Mouse (Mus musculus): Measurements from ENCODE around the gene Papss1. TPM values are rescaled to one million over a fixed set of nuclear protein-coding genes. Genes with fewer than 3 reads are reported as not detected.

The Papss1 gene
- 93.7 and 98.1 TPM in 2 replicates for polyA plus RNA-seq (2014; fragmentation: Nextera tagmentation; extraction: Ambion mirVana)

GRCm38 (mm10) chr3:131564430-131565256, at the start of gene Papss1:
Gene Papss1 (plus strand): TSS chr3:131564768.
- peak; percentile 100 for DNase-seq (ENCODE audit: low spot score)
- peaks cover 9% of the 10 kb centered on the region for H3K4me1 ChIP-seq (ENCODE audit: control insufficient read depth, insufficient read depth, low read length)
- peak within 1 kb of the TSS; percentile 45 for H3K4me2 ChIP-seq (ENCODE audit: low read depth)
- H3K9ac ChIP-seq (ENCODE audit: low read length), result peak within 1 kb of the TSS; percentile 83
- no peaks in the 10 kb centered on the region for H3K36me3 ChIP-seq (ENCODE audit: control insufficient read depth, insufficient read depth, low read length)
- under 1% methylated on average over 73 of the region's 73 CpGs for WGBS
- no peaks in the 10 kb centered on the region for H3K27me3 ChIP-seq (ENCODE audit: control insufficient read depth, insufficient read depth, low read length)
- H3K27ac ChIP-seq (ENCODE audit: low read depth, low read length), result peak within 1 kb of the TSS; percentile 91
- peak; percentile 99 for ATAC-seq (ENCODE audit: insufficient read depth, low FRiP score, low TSS enrichment)
- no peaks in the 10 kb centered on the region for H3K9me3 ChIP-seq (ENCODE audit: control insufficient read depth, low read length)
- peak within 1 kb of the TSS; percentile 74 for H3K4me3 ChIP-seq (ENCODE audit: low read depth, low read length)

GRCm38 (mm10) chr3:131516332-131516999, 48.1 kb upstream of the Papss1 start:
- DNase-seq (ENCODE audit: low spot score) (no peak), ATAC-seq (ENCODE audit: insufficient read depth, low FRiP score, low TSS enrichment) (no peak)
- 90% methylated on average over 7 of the region's 7 CpGs for WGBS
- H3K4me3 ChIP-seq (ENCODE audit: low read depth, low read length), result no peak overlapping the region
- 0 out of 2 replicates have a peak, but pooled peaks cover 2% of the 10 kb centered on the region for H3K27me3 ChIP-seq (ENCODE audit: control insufficient read depth, insufficient read depth, low read length)
- no peak overlapping the region for H3K9ac ChIP-seq (ENCODE audit: low read length)
- no peaks in the 10 kb centered on the region for H3K4me1 ChIP-seq (ENCODE audit: control insufficient read depth, insufficient read depth, low read length)
- H3K36me3 ChIP-seq (ENCODE audit: control insufficient read depth, insufficient read depth, low read length), result no peaks in the 10 kb centered on the region
- no peak overlapping the region for H3K4me2 ChIP-seq (ENCODE audit: low read depth)
- H3K27ac ChIP-seq (ENCODE audit: low read depth, low read length), result no peak overlapping the region
- H3K9me3 ChIP-seq (ENCODE audit: control insufficient read depth, low read length), result no peaks in the 10 kb centered on the region

DNA sequence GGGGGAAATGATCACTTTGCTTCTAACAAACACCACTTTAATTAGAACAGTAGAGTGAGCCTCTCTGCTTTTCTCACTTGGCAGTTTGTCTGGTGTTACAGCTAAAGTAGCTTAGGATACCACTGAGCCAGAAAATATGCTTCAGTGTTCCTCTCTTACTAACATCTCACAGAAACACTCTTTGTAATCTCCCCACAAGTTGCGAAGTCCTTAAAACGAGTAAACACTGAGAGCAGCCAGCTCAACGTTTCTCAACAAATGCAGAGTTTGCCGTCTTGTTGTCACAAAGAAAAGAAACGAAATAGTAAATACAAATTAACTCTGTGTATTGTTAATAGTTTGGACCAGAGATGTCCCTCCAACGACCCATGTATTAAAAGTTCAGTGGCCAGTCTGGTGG, 46.8 kb upstream of the Papss1 start:
- no peak for ATAC-seq (ENCODE audit: insufficient read depth, low FRiP score, low TSS enrichment)
- H3K9me3 ChIP-seq (ENCODE audit: control insufficient read depth, low read length), result no peaks in the 10 kb centered on the region
- H3K4me2 ChIP-seq (ENCODE audit: low read depth), result no peak overlapping the region
- H3K4me3 ChIP-seq (ENCODE audit: low read depth, low read length), result no peak overlapping the region
- H3K27ac ChIP-seq (ENCODE audit: low read depth, low read length), result no peak overlapping the region
- H3K9ac ChIP-seq (ENCODE audit: low read length), result no peak overlapping the region
- no peaks in the 10 kb centered on the region for H3K36me3 ChIP-seq (ENCODE audit: control insufficient read depth, insufficient read depth, low read length)
- 84% methylated on average over 6 of the region's 6 CpGs for WGBS
- no peak for DNase-seq (ENCODE audit: low spot score)
- H3K27me3 ChIP-seq (ENCODE audit: control insufficient read depth, insufficient read depth, low read length), result 0 out of 2 replicates have a peak, but pooled peaks cover 2% of the 10 kb centered on the region
- H3K4me1 ChIP-seq (ENCODE audit: control insufficient read depth, insufficient read depth, low read length), result no peaks in the 10 kb centered on the region

- no peak for DNase-seq (ENCODE audit: low spot score)
- no peak overlapping the region for H3K4me3 ChIP-seq (ENCODE audit: low read depth, low read length)
- no peaks in the 10 kb centered on the region for H3K4me1 ChIP-seq (ENCODE audit: control insufficient read depth, insufficient read depth, low read length)
- H3K4me2 ChIP-seq (ENCODE audit: low read depth), result no peak overlapping the region
- no peak overlapping the region for H3K9ac ChIP-seq (ENCODE audit: low read length)
- no peak for ATAC-seq (ENCODE audit: insufficient read depth, low FRiP score, low TSS enrichment)
- H3K9me3 ChIP-seq (ENCODE audit: control insufficient read depth, low read length), result no peaks in the 10 kb centered on the region
- 69% methylated on average over 4 of the region's 4 CpGs for WGBS
- H3K27me3 ChIP-seq (ENCODE audit: control insufficient read depth, insufficient read depth, low read length), result no peaks in the 10 kb centered on the region
- H3K27ac ChIP-seq (ENCODE audit: low read depth, low read length), result no peak overlapping the region
- no peaks in the 10 kb centered on the region for H3K36me3 ChIP-seq (ENCODE audit: control insufficient read depth, insufficient read depth, low read length)
Measured at GRCm38 (mm10) chr3:131521206-131521605, 43.4 kb upstream of the Papss1 start.

DNA sequence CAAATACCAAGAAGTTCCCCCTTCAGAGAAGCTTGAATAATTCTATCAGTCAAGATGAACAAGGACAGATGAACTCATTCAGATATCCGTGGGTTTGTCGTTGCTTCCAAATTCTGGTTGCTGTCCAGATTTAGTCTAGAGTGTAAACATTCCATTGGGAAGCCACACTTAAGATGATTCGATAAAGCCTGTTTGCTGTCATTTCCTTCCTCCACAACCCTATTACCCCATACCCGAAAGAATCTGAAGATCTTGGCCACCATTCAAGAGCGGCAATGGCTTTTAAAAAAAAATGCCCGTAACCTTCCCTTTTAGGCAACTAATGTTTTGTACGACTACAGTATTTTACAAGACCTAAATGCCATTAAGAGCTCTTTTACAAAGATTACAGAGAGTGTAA, 42.3 kb upstream of the Papss1 start:
- H3K9ac ChIP-seq (ENCODE audit: low read length), result no peak overlapping the region
- ATAC-seq (ENCODE audit: insufficient read depth, low FRiP score, low TSS enrichment) (no peak), DNase-seq (ENCODE audit: low spot score) (no peak)
- no peaks in the 10 kb centered on the region for H3K36me3 ChIP-seq (ENCODE audit: control insufficient read depth, insufficient read depth, low read length)
- H3K4me1 ChIP-seq (ENCODE audit: control insufficient read depth, insufficient read depth, low read length), result no peaks in the 10 kb centered on the region
- WGBS, result 89% methylated on average over 7 of the region's 7 CpGs
- H3K9me3 ChIP-seq (ENCODE audit: control insufficient read depth, low read length), result no peaks in the 10 kb centered on the region
- no peak overlapping the region for H3K4me2 ChIP-seq (ENCODE audit: low read depth)
- no peak overlapping the region for H3K4me3 ChIP-seq (ENCODE audit: low read depth, low read length)
- H3K27me3 ChIP-seq (ENCODE audit: control insufficient read depth, insufficient read depth, low read length), result no peaks in the 10 kb centered on the region
- no peak overlapping the region for H3K27ac ChIP-seq (ENCODE audit: low read depth, low read length)

DNA sequence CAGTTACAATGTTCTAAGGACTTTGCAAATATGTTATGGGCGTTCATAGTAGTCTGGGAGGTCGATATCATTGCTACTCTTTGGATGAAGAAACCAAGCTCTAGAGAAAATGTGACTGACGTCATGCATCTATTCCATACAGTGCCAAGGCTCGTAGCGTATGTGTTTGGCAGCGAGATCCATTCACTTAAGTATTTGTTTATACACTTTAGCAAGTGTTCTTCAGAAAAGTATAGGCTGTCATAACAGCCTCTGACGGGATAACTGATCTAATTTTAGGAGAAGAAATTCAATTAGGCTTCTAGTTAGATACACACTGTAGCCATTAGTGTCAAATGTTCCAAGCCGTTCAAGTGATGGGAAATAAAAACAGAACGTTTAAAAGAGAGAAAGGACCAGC, 40.8 kb upstream of the Papss1 start:
- Histone ChIP-seq H3K4me2 (ENCODE audit: low read depth) (no peak overlapping the region), H3K27me3 (ENCODE audit: control insufficient read depth, insufficient read depth, low read length) (no peaks in the 10 kb centered on the region), H3K4me1 (ENCODE audit: control insufficient read depth, insufficient read depth, low read length) (no peaks in the 10 kb centered on the region), H3K9me3 (ENCODE audit: control insufficient read depth, low read length) (no peaks in the 10 kb centered on the region), H3K27ac (ENCODE audit: low read depth, low read length) (no peak overlapping the region), H3K36me3 (ENCODE audit: control insufficient read depth, insufficient read depth, low read length) (no peaks in the 10 kb centered on the region), H3K4me3 (ENCODE audit: low read depth, low read length) (no peak overlapping the region), H3K9ac (ENCODE audit: low read length) (no peak overlapping the region)
- ATAC-seq (ENCODE audit: insufficient read depth, low FRiP score, low TSS enrichment), result no peak
- DNase-seq (ENCODE audit: low spot score), result no peak
- WGBS, result 83% methylated on average over 9 of the region's 9 CpGs

- no peaks in the 10 kb centered on the region for H3K9me3 ChIP-seq (ENCODE audit: control insufficient read depth, low read length)
- no peak overlapping the region for H3K9ac ChIP-seq (ENCODE audit: low read length)
- 81% methylated on average over 5 of the region's 5 CpGs for WGBS
- no peaks in the 10 kb centered on the region for H3K4me1 ChIP-seq (ENCODE audit: control insufficient read depth, insufficient read depth, low read length)
- DNase-seq (ENCODE audit: low spot score) (no peak), ATAC-seq (ENCODE audit: insufficient read depth, low FRiP score, low TSS enrichment) (no peak)
- H3K27me3 ChIP-seq (ENCODE audit: control insufficient read depth, insufficient read depth, low read length), result no peaks in the 10 kb centered on the region
- H3K27ac ChIP-seq (ENCODE audit: low read depth, low read length), result no peak overlapping the region
- no peak overlapping the region for H3K4me2 ChIP-seq (ENCODE audit: low read depth)
- no peak overlapping the region for H3K4me3 ChIP-seq (ENCODE audit: low read depth, low read length)
- H3K36me3 ChIP-seq (ENCODE audit: control insufficient read depth, insufficient read depth, low read length), result no peaks in the 10 kb centered on the region
Measured at GRCm38 (mm10) chr3:131524210-131524609, 40.4 kb upstream of the Papss1 start.

- no peaks in the 10 kb centered on the region for H3K27me3 ChIP-seq (ENCODE audit: control insufficient read depth, insufficient read depth, low read length)
- H3K9ac ChIP-seq (ENCODE audit: low read length), result no peak overlapping the region
- H3K27ac ChIP-seq (ENCODE audit: low read depth, low read length), result no peak overlapping the region
- 24% methylated on average over 11 of the region's 11 CpGs for WGBS
- no peak overlapping the region for H3K4me2 ChIP-seq (ENCODE audit: low read depth)
- no peaks in the 10 kb centered on the region for H3K4me1 ChIP-seq (ENCODE audit: control insufficient read depth, insufficient read depth, low read length)
- ATAC-seq (ENCODE audit: insufficient read depth, low FRiP score, low TSS enrichment), result no peak
- no peak overlapping the region for H3K4me3 ChIP-seq (ENCODE audit: low read depth, low read length)
- H3K36me3 ChIP-seq (ENCODE audit: control insufficient read depth, insufficient read depth, low read length), result no peaks in the 10 kb centered on the region
- DNase-seq (ENCODE audit: low spot score), result peak; percentile 26
- no peaks in the 10 kb centered on the region for H3K9me3 ChIP-seq (ENCODE audit: control insufficient read depth, low read length)
Measured at GRCm38 (mm10) chr3:131524779-131525178, 39.8 kb upstream of the Papss1 start.

DNA sequence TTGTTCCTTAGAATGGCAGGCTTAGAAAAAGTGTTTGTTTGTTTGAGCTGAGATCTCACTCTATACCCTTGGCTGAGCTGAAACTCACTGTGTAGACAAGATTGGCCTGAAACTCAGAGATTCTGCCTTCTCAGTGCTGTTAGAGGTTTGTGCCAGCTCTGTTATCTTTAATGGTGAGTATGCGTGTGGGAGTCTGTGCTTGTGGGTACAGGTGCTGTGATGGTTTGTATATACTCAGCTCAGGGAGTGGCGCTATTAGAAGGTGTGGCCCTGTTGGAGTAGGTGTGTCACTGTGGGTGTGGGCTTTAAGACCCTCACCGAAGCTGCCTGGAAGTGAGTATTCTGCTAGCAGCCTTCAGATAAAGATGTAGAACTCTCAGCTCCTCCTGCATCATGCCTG, 39.3 kb upstream of the Papss1 start:
- Histone ChIP-seq H3K4me3 (ENCODE audit: low read depth, low read length) (no peak overlapping the region), H3K27me3 (ENCODE audit: control insufficient read depth, insufficient read depth, low read length) (no peaks in the 10 kb centered on the region), H3K36me3 (ENCODE audit: control insufficient read depth, insufficient read depth, low read length) (no peaks in the 10 kb centered on the region), H3K9me3 (ENCODE audit: control insufficient read depth, low read length) (no peaks in the 10 kb centered on the region), H3K4me2 (ENCODE audit: low read depth) (no peak overlapping the region), H3K4me1 (ENCODE audit: control insufficient read depth, insufficient read depth, low read length) (no peaks in the 10 kb centered on the region), H3K9ac (ENCODE audit: low read length) (no peak overlapping the region), H3K27ac (ENCODE audit: low read depth, low read length) (no peak overlapping the region)
- WGBS, result 88% methylated on average over 3 of the region's 3 CpGs
- ATAC-seq (ENCODE audit: insufficient read depth, low FRiP score, low TSS enrichment) (no peak), DNase-seq (ENCODE audit: low spot score) (no peak)

Data from neural tube, embryonic 11.5 days (tissue).